Mouse (Mus musculus) spleen, adult 2 months (tissue): ENCODE data around the gene Rexo5.

Source experiments
- CTCF ChIP-seq: fragments of 200-500 bp; IDR thresholded peaks from 2 replicates; pipeline ENCODE4 v1.5.1; 2011; ENCODE audit warnings: mild to moderate bottlenecking, inconsistent platforms; ENCODE audit not compliant: insufficient read depth, insufficient read length, insufficient replicate concordance; ENCODE audit errors: extremely low read depth
- POLR2A ChIP-seq: fragments of 200-500 bp; IDR thresholded peaks from 2 replicates; pipeline ENCODE4 v1.6.1; 2011; ENCODE audit warnings: low read depth, low read length, inconsistent platforms

GRCm38 (mm10) chr7:119859476-119859875 is 65.7 kb downstream of the Rexo5 start:
- TF ChIP-seq POLR2A (no peak), CTCF (no peak)
